Mouse (Mus musculus) forebrain, postnatal 0 days (tissue): Measurements from ENCODE around the gene Kif1c. TPM values are rescaled to one million over a fixed set of nuclear protein-coding genes. Genes with fewer than 3 reads are reported as not detected.

ENCODE experiments used
- ATAC-seq: fragments of 200-750 bp; cut with Nextera tagmentation; 2 replicates; pipeline ENCODE4 v1.8.0; 2017; ENCODE audit warnings: mild to moderate bottlenecking, moderate library complexity
- DNase-seq: peaks from one replicate; pipeline ENCODE4 v3.0.0-alpha.2; 2015
- H3K27ac ChIP-seq: fragments of 300-500 bp; sonication (generic); 2 replicates; pipeline ENCODE4 v1.5.1; 2014; ENCODE audit warnings: low read depth, mild to moderate bottlenecking, antibody characterized with exemption, low read length, moderate library complexity, mixed read lengths
- H3K27me3 ChIP-seq: fragments of 300-500 bp; sonication (generic); 2 replicates; pipeline ENCODE4 v1.6.1; 2014; ENCODE audit warnings: mild to moderate bottlenecking, low read length, mixed read lengths; ENCODE audit not compliant: insufficient read depth
- H3K36me3 ChIP-seq: fragments of 300-500 bp; sonication (generic); 2 replicates; pipeline ENCODE4 v1.6.1; 2014; ENCODE audit warnings: mild to moderate bottlenecking, moderate library complexity; ENCODE audit not compliant: insufficient read depth
- H3K4me1 ChIP-seq: fragments of 300-500 bp; sonication (generic); 2 replicates; pipeline ENCODE4 v1.6.1; 2014; ENCODE audit warnings: antibody characterized with exemption; ENCODE audit not compliant: insufficient read depth
- H3K4me2 ChIP-seq: fragments of 300-500 bp; sonication (generic); 2 replicates; pipeline ENCODE4 v1.6.1; 2014; ENCODE audit warnings: low read depth, mild to moderate bottlenecking, moderate library complexity
- H3K4me3 ChIP-seq: fragments of 300-500 bp; sonication (generic); 2 replicates; pipeline ENCODE4 v1.5.1; 2014; ENCODE audit warnings: low read depth, low read length, mixed read lengths
- H3K9ac ChIP-seq: fragments of 300-500 bp; sonication (generic); 2 replicates; pipeline ENCODE4 v1.6.1; 2014; ENCODE audit warnings: mild to moderate bottlenecking
- H3K9me3 ChIP-seq: fragments of 300-500 bp; sonication (generic); 2 replicates; pipeline ENCODE4 v1.6.1; 2016; ENCODE audit warnings: low read length
- CTCF ChIP-seq: sonication (generic); IDR thresholded peaks from 2 replicates; pipeline ENCODE4 v1.5.1; 2016; ENCODE audit warnings: antibody characterized with exemption, control low read depth, low read depth
- WGBS: fragments of 180-500 bp; shearing (Covaris S2); extraction: QIAGEN DNeasy Blood & Tissue Kit; methylation state at CpG from one replicate; pipeline ENCODE4 v1.1.7; 2014; 5-methylcytosine and 5-hydroxymethylcytosine counted together
- polyA plus RNA-seq: library from polyadenylated mRNA; unstranded; fragments of >200 nt; fragmentation: Nextera tagmentation; extraction: Ambion mirVana; gene quantifications from 2 replicates; pipeline ENCODE4 v1.2.1, GENCODE M21; 2015
- total RNA-seq: library from RNA; depleted of rRNA; stranded (reverse); fragments of >200 nt; gene quantifications from 2 replicates; pipeline ENCODE4 v1.2.3, GENCODE M21; 2014

Kif1c gene
- total and polyA plus RNA-seq, 2 experiments from 2014 or later, result 1.2 to 25.9 TPM

- Histone ChIP-seq H3K9ac (no peak overlapping the region), H3K4me3 (no peak overlapping the region), H3K27ac (no peak overlapping the region), H3K4me1 (no peaks in the 10 kb centered on the region), H3K4me2 (no peak overlapping the region), H3K27me3 (no peaks in the 10 kb centered on the region), H3K36me3 (peaks cover 10% of the 10 kb centered on the region), H3K9me3 (no peaks in the 10 kb centered on the region)
- no peak for ATAC-seq
- 65% methylated on average over 9 of the region's 9 CpGs for WGBS
- DNase-seq, result no peak
- no peak for TF ChIP-seq CTCF
Observed at GRCm38 (mm10) chr11:70657991-70658390, 42.4 kb upstream of the Kif1c start.

GRCm38 (mm10) chr11:70658521-70658920 is 41.8 kb upstream of the Kif1c start:
- Histone ChIP-seq H3K4me3 (no peak overlapping the region), H3K27ac (no peak overlapping the region), H3K9me3 (no peaks in the 10 kb centered on the region), H3K9ac (no peak overlapping the region), H3K4me1 (no peaks in the 10 kb centered on the region), H3K27me3 (no peaks in the 10 kb centered on the region), H3K4me2 (no peak overlapping the region), H3K36me3 (peaks cover 15% of the 10 kb centered on the region)
- DNase-seq (no peak), ATAC-seq (no peak)
- 88% methylated on average over 5 of the region's 5 CpGs for WGBS
- TF ChIP-seq CTCF, result no peak

GRCm38 (mm10) chr11:70658942-70659341 is 41.4 kb upstream of the Kif1c start:
- no peaks in the 10 kb centered on the region for H3K27me3 ChIP-seq
- H3K9me3 ChIP-seq, result no peaks in the 10 kb centered on the region
- H3K27ac ChIP-seq, result no peak overlapping the region
- H3K36me3 ChIP-seq, result peaks cover 19% of the 10 kb centered on the region
- WGBS, result 85% methylated on average over 8 of the region's 8 CpGs
- no peak overlapping the region for H3K4me2 ChIP-seq
- no peaks in the 10 kb centered on the region for H3K4me1 ChIP-seq
- H3K9ac ChIP-seq, result no peak overlapping the region
- no peak overlapping the region for H3K4me3 ChIP-seq
- DNase-seq (no peak), ATAC-seq (no peak)
- TF ChIP-seq CTCF, result no peak

GRCm38 (mm10) chr11:70660571-70660970 is 39.8 kb upstream of the Kif1c start:
- no peak overlapping the region for H3K27ac ChIP-seq
- WGBS, result 89% methylated on average over 8 of the region's 8 CpGs
- H3K4me2 ChIP-seq, result no peak overlapping the region

GRCm38 (mm10) chr11:70663101-70663500 is 37.2 kb upstream of the Kif1c start:
- WGBS, result 88% methylated on average over 8 of the region's 8 CpGs
- no peaks in the 10 kb centered on the region for H3K27me3 ChIP-seq
- H3K4me3 ChIP-seq, result no peak overlapping the region
- H3K27ac ChIP-seq, result no peak overlapping the region
- ATAC-seq (no peak), DNase-seq (no peak)
- H3K4me2 ChIP-seq, result no peak overlapping the region
- no peaks in the 10 kb centered on the region for H3K9me3 ChIP-seq
- H3K4me1 ChIP-seq, result no peaks in the 10 kb centered on the region
- no peak overlapping the region for H3K9ac ChIP-seq
- H3K36me3 ChIP-seq, result peaks cover 33% of the 10 kb centered on the region
- no peak for TF ChIP-seq CTCF

More at GRCm38 (mm10) chr11:70660571-70660970, 39.8 kb upstream of the Kif1c start:
- Histone ChIP-seq H3K4me3 (no peak overlapping the region), H3K9me3 (no peaks in the 10 kb centered on the region), H3K36me3 (peaks cover 33% of the 10 kb centered on the region), H3K27me3 (no peaks in the 10 kb centered on the region), H3K9ac (no peak overlapping the region), H3K4me1 (no peaks in the 10 kb centered on the region)
- ATAC-seq (no peak), DNase-seq (no peak)
- TF ChIP-seq CTCF, result no peak

GRCm38 (mm10) chr11:70663957-70664356 is 36.4 kb upstream of the Kif1c start:
- ATAC-seq (no peak), DNase-seq (no peak)
- TF ChIP-seq CTCF, result no peak
- Histone ChIP-seq H3K36me3 (peaks cover 33% of the 10 kb centered on the region), H3K27ac (no peak overlapping the region), H3K27me3 (no peaks in the 10 kb centered on the region), H3K9me3 (no peaks in the 10 kb centered on the region), H3K4me1 (no peaks in the 10 kb centered on the region), H3K4me2 (no peak overlapping the region), H3K9ac (no peak overlapping the region), H3K4me3 (no peak overlapping the region)
- 93% methylated on average over 6 of the region's 6 CpGs for WGBS

GRCm38 (mm10) chr11:70664741-70665140 is 35.6 kb upstream of the Kif1c start:
- no peak overlapping the region for H3K4me3 ChIP-seq
- no peak overlapping the region for H3K9ac ChIP-seq
- no peaks in the 10 kb centered on the region for H3K9me3 ChIP-seq
- H3K27me3 ChIP-seq, result no peaks in the 10 kb centered on the region
- no peak overlapping the region for H3K27ac ChIP-seq
- no peak overlapping the region for H3K4me2 ChIP-seq
- H3K36me3 ChIP-seq, result peaks cover 33% of the 10 kb centered on the region
- no peak for ATAC-seq
- no peak for TF ChIP-seq CTCF
- H3K4me1 ChIP-seq, result no peaks in the 10 kb centered on the region
- no peak for DNase-seq
- WGBS, result 93% methylated on average over 9 of the region's 9 CpGs

- WGBS, result 97% methylated on average over 8 of the region's 8 CpGs
Observed at GRCm38 (mm10) chr11:70666687-70667086, 33.7 kb upstream of the Kif1c start.

More at GRCm38 (mm10) chr11:70666687-70667086, 33.7 kb upstream of the Kif1c start:
- Histone ChIP-seq H3K4me1 (peaks cover 9% of the 10 kb centered on the region; the same call in 1 of the 2 replicates), H3K9me3 (no peaks in the 10 kb centered on the region), H3K36me3 (peaks cover 39% of the 10 kb centered on the region), H3K4me2 (no peak overlapping the region), H3K4me3 (no peak overlapping the region), H3K27ac (no peak overlapping the region), H3K27me3 (no peaks in the 10 kb centered on the region), H3K9ac (no peak overlapping the region)
- DNase-seq (no peak), ATAC-seq (no peak)
- TF ChIP-seq CTCF, result no peak
